16 mouse cellular contexts compared by ENCODE assay signal in the genomic region with DNA sequence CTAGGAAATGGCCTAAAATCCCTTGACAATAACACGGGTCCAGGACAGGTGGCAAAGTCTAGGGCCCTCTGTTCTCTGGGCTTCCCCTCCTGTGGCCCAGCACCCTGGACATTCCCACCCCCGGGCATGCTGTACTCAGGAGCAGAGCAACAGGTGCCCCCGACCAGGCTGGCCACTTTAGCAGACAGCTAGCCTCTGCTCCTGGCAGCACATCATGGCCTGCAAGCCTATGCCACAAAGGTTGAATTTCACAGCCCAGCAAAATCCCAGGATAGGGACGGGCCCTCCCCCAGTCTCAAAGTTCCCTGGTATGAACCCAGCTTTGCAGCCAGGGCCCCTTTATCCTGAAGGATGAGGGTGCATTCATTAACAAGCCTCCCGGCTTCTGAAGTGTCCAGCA. TPM values are rescaled to one million over a fixed set of nuclear protein-coding genes. Genes with fewer than 3 reads are reported as not detected.
A peak's percentile ranks its signal among the peaks of the same experiment; 100 is the strongest.
DNase-seq lines count a peak whose midpoint lies in the region; ATAC-seq and TF ChIP-seq lines count a peak whose summit lies in the region.
"Had no signal": no experiment of that assay in that cellular context is flagged by ENCODE, and none has a peak within 500 bp of the region (broad histone marks: within the 10 kb centered on the region; RNA-seq: fewer than 3 reads in every experiment).

No protein-coding gene starts in this region.

- H3K4me2 ChIP-seq in heart, embryonic 11.5 days = peak overlapping the region; percentile 98
- peak overlapping the region; percentile 86 for H3K4me2 ChIP-seq in liver, embryonic 13.5 days
- H3K4me2 ChIP-seq: heart, embryonic 15.5 days; hindbrain, embryonic 14.5 days; midbrain, embryonic 12.5 days had no signal

- peaks cover 14% of the 10 kb centered on the region; the same call in 1 of the 2 replicates for H3K4me1 ChIP-seq in heart, embryonic 11.5 days (ENCODE audit: control insufficient read depth, insufficient read depth, low read length)
- peaks cover 78% of the 10 kb centered on the region for H3K4me1 ChIP-seq in G1E (ENCODE audit: insufficient read depth, low read depth, low read length)
- peaks cover 16% of the 10 kb centered on the region for H3K4me1 ChIP-seq in bone marrow, adult 2 months (ENCODE audit: control insufficient read depth, insufficient read depth, low read length)
- peaks cover 87% of the 10 kb centered on the region for H3K4me1 ChIP-seq in liver, embryonic 13.5 days (replicated peaks)

- DNase-seq in heart, adult 8-10 months (ENCODE audit: low spot score) = no peak
- no peak for DNase-seq in G1E (ENCODE audit: low spot score)
- no peak for DNase-seq in liver, embryonic 13.5 days
- DNase-seq in T-cell, adult 2 months (ENCODE audit: low spot score) = no peak
- DNase-seq: adrenal gland, postnatal 25 days; cerebellum, adult 9-11 months; layer of hippocampus, adult 9-11 months; right cerebral cortex, adult 18-20 months; thymus, adult 18-20 months had no signal

- no peaks in the 10 kb centered on the region for H3K9me3 ChIP-seq in heart, embryonic 11.5 days (replicated peaks; ENCODE audit: control insufficient read depth, low read length)
- peaks cover 11% of the 10 kb centered on the region for H3K9me3 ChIP-seq in G1E (replicated peaks)
- H3K9me3 ChIP-seq in liver, embryonic 13.5 days (replicated peaks) = peaks cover 5% of the 10 kb centered on the region; the same call in 1 of the 2 replicates
- H3K9me3 ChIP-seq: heart, embryonic 15.5 days; midbrain, embryonic 12.5 days had no signal

- peaks cover 3% of the 10 kb centered on the region; the same call in 1 of the 2 replicates for H3K27me3 ChIP-seq in heart, embryonic 11.5 days (ENCODE audit: control insufficient read depth, insufficient read depth, low read length)
- H3K27me3 ChIP-seq in G1E (ENCODE audit: insufficient read depth, low read length) = peaks cover 5% of the 10 kb centered on the region; the same call in 1 of the 2 replicates
- H3K27me3 ChIP-seq in liver, embryonic 13.5 days = no peaks in the 10 kb centered on the region
- H3K27me3 ChIP-seq: midbrain, embryonic 12.5 days had no signal

- no peak overlapping the region for H3K9ac ChIP-seq in heart, embryonic 11.5 days (ENCODE audit: low read depth, low read length)
- H3K9ac ChIP-seq in liver, embryonic 13.5 days = peak overlapping the region; percentile 98
- H3K9ac ChIP-seq: heart, embryonic 15.5 days; hindbrain, embryonic 14.5 days; midbrain, embryonic 12.5 days had no signal

- no peak overlapping the region for H3K4me3 ChIP-seq in heart, embryonic 11.5 days (ENCODE audit: low read depth, low read length)
- peak overlapping the region; percentile 34; the same call in 1 of the 2 replicates for H3K4me3 ChIP-seq in G1E (ENCODE audit: low read depth, low read length)
- no peak overlapping the region for H3K4me3 ChIP-seq in bone marrow, adult 2 months (replicated peaks; ENCODE audit: control insufficient read depth, low read depth, low read length)
- H3K4me3 ChIP-seq in liver, embryonic 13.5 days (replicated peaks) = peak overlapping the region; percentile 90
- H3K4me3 ChIP-seq: heart, embryonic 15.5 days; midbrain, embryonic 12.5 days; myocyte had no signal

- 79% methylated on average over 5 of the region's 5 CpGs for WGBS in heart, embryonic 11.5 days (ENCODE audit: insufficient replicate concordance)
- 86% methylated on average over 5 of the region's 5 CpGs for WGBS in bone marrow, adult 2 months
- 76% methylated on average over 5 of the region's 5 CpGs for WGBS in liver, embryonic 13.5 days (ENCODE audit: insufficient replicate concordance)

- no peak for TF ChIP-seq CTCF in G1E (IDR thresholded peaks at IDR 0.05; ENCODE audit: low read depth, low read length)
- no peak for TF ChIP-seq CTCF in bone marrow, adult 2 months (IDR thresholded peaks at IDR 0.05; ENCODE audit: control insufficient read depth, insufficient read depth, low read length)

- TF ChIP-seq POLR2A in bone marrow, adult 2 months (IDR thresholded peaks at IDR 0.05; ENCODE audit: borderline replicate concordance, control insufficient read depth, low read depth, low read length) = no peak

- H3K36me3 ChIP-seq in heart, embryonic 11.5 days (ENCODE audit: control insufficient read depth, insufficient read depth, low read length) = peaks cover 16% of the 10 kb centered on the region
- peaks cover 69% of the 10 kb centered on the region for H3K36me3 ChIP-seq in G1E (replicated peaks)
- H3K36me3 ChIP-seq in liver, embryonic 13.5 days = peaks cover 67% of the 10 kb centered on the region

- H3K27ac ChIP-seq in heart, embryonic 11.5 days (ENCODE audit: low read depth, low read length) = peak overlapping the region; percentile 58; the same call in 1 of the 2 replicates
- H3K27ac ChIP-seq in bone marrow, adult 2 months (ENCODE audit: control insufficient read depth, insufficient read depth, low read depth, low read length, poor library complexity) = peak overlapping the region; percentile 89
- peak overlapping the region; percentile 100 for H3K27ac ChIP-seq in liver, embryonic 13.5 days
- H3K27ac ChIP-seq: heart, embryonic 15.5 days; hindbrain, embryonic 14.5 days; midbrain, embryonic 12.5 days had no signal

- no peak for ATAC-seq in heart, embryonic 11.5 days (replicated peaks; ENCODE audit: insufficient number of reproducible peaks, low FRiP score, low TSS enrichment)
- ATAC-seq in G1E (ENCODE audit: extremely low read depth, insufficient number of reproducible peaks, low FRiP score, poor library complexity, severe bottlenecking) = no peak
- ATAC-seq in liver, embryonic 13.5 days (ENCODE audit: low read depth) = no peak
- no peak for ATAC-seq in granulocyte monocyte progenitor cell, adult 5-6 weeks (replicated peaks; ENCODE audit: poor library complexity, severe bottlenecking)

RNA-seq across cellular contexts. Expression of gene Ankrd9, which starts 3.5 kb away (rescaled TPM):
- polyA plus RNA-seq in heart, embryonic 11.5 days (2014; fragmentation: Nextera tagmentation; extraction: Ambion mirVana) = 11.4 and 14.5 TPM in 2 replicates
- total RNA-seq in heart, adult 8-10 months (2022) = 10 to 100 TPM; 61.3 to 73.8 (median 68.6) TPM
- total RNA-seq in G1E (2014; fragmentation: Nextera tagmentation) (2.6 and 3.5 TPM in 2 replicates), G1E (2017) (7.5 and 16.0 TPM in 2 replicates)
- polyA plus RNA-seq in G1E (2012) = 16.5 and 19.3 TPM in 2 replicates
- 19.7 and 28.6 TPM in 2 replicates for polyA plus RNA-seq in bone marrow, adult 2 months (2011; ENCODE audit: insufficient read depth, insufficient read length, low replicate concordance, missing spikeins)
- polyA plus RNA-seq in liver, embryonic 13.5 days (2015; fragmentation: Nextera tagmentation; extraction: Ambion mirVana) = 54.2 and 57.6 TPM in 2 replicates
- total RNA-seq in granulocyte monocyte progenitor cell, adult 5-6 weeks (2014; fragmentation: Nextera tagmentation) = 0.17 and 2.4 TPM in 2 replicates
- 1.7 and 7.3 TPM in 2 replicates for total RNA-seq in granulocyte monocyte progenitor cell, adult 5-6 weeks (2017)

Comparison
In these comparisons a context has a peak if more than half of its experiments do, and no peak if none do; other contexts are left out.
1. H3K4me3 ChIP-seq: peak in G1E (single experiment) and liver, embryonic 13.5 days (single experiment); none in heart, embryonic 11.5 days (single experiment) and bone marrow, adult 2 months (single experiment).
2. Peak in every context shown above with its lines, with median percentiles within 50 percentile points of each other: H3K27ac ChIP-seq.